Mouse (Mus musculus) cerebellum, adult 11 months (tissue): ENCODE results near the gene Ryk.
A peak's percentile ranks its signal among the peaks of the same experiment; 100 is the strongest.

Experiments used
- DNase-seq: peaks from one replicate; pipeline ENCODE4 v3.0.0; 2022

Gene Ryk

GRCm38 (mm10) chr9:102834742-102835591 is at the start of gene Ryk:
TSS of gene Ryk (plus strand) at chr9:102834917.
- peak; percentile 83 for DNase-seq

GRCm38 (mm10) chr9:102789491-102789890 is 45.2 kb upstream of the Ryk start:
- DNase-seq, result no peak

- DNase-seq, result no peak
These were observed 42.9 kb upstream of the Ryk start for GRCm38 (mm10) chr9:102791845-102792244.

GRCm38 (mm10) chr9:102792836-102793235 is 41.9 kb upstream of the Ryk start:
- DNase-seq, result no peak

GRCm38 (mm10) chr9:102793286-102793809 is 41.4 kb upstream of the Ryk start:
- DNase-seq, result no peak

GRCm38 (mm10) chr9:102798406-102798805 is 36.3 kb upstream of the Ryk start:
- DNase-seq, result no peak

- DNase-seq, result no peak
These were observed 28.6 kb upstream of the Ryk start for GRCm38 (mm10) chr9:102806056-102806573.

- DNase-seq, result no peak
These were observed 23.5 kb upstream of the Ryk start for GRCm38 (mm10) chr9:102811192-102811591.

GRCm38 (mm10) chr9:102818228-102818627 is 16.5 kb upstream of the Ryk start:
- no peak for DNase-seq

GRCm38 (mm10) chr9:102828604-102829003 is 6.1 kb upstream of the Ryk start:
- DNase-seq, result no peak

GRCm38 (mm10) chr9:102831541-102831940 is 3.2 kb upstream of the Ryk start:
- no peak for DNase-seq

GRCm38 (mm10) chr9:102834414-102834741 is 339 bp upstream of the Ryk start:
- DNase-seq, result no peak

GRCm38 (mm10) chr9:102836279-102836678 is 1.6 kb downstream of the Ryk start:
- DNase-seq, result no peak

GRCm38 (mm10) chr9:102840792-102841778 is 6.4 kb downstream of the Ryk start:
- DNase-seq, result no peak

- no peak for DNase-seq
These were observed 7.1 kb downstream of the Ryk start for GRCm38 (mm10) chr9:102841832-102842231.

- DNase-seq, result no peak
These were observed 7.8 kb downstream of the Ryk start for GRCm38 (mm10) chr9:102842498-102842897.

GRCm38 (mm10) chr9:102843577-102843976 is 8.9 kb downstream of the Ryk start:
- DNase-seq, result no peak

GRCm38 (mm10) chr9:102845851-102846250 is 11.1 kb downstream of the Ryk start:
- no peak for DNase-seq

GRCm38 (mm10) chr9:102846348-102846747 is 11.6 kb downstream of the Ryk start:
- no peak for DNase-seq

- DNase-seq, result no peak
These were observed 17.6 kb downstream of the Ryk start for GRCm38 (mm10) chr9:102852076-102853022.

GRCm38 (mm10) chr9:102857856-102858255 is 23.1 kb downstream of the Ryk start:
- DNase-seq, result no peak

- no peak for DNase-seq
These were observed 23.6 kb downstream of the Ryk start for GRCm38 (mm10) chr9:102858283-102858682.
